Mouse (Mus musculus): ENCODE data around the gene Gcnt2.

- TF ChIP-seq MAFK (IDR thresholded peaks at IDR 0.05; ENCODE audit: insufficient read depth, low read depth, low read length), result no peak
- TF ChIP-seq ZNF384 (IDR thresholded peaks at IDR 0.05; ENCODE audit: low read depth, low read length), result no peak
- TF ChIP-seq HCFC1 (IDR thresholded peaks at IDR 0.05; ENCODE audit: borderline replicate concordance, insufficient read depth, low read length), result no peak
- no peak for TF ChIP-seq CHD2 (IDR thresholded peaks at IDR 0.05; ENCODE audit: low read depth, low read length)
Measured at GRCm38 (mm10) chr13:40874021-40874420, 14.5 kb downstream of the Gcnt2 start.
